Mouse (Mus musculus) inflammation-experienced regulatory T-cells, adult 6 months (primary cell): ENCODE measurements around the gene Actn4. TPM values are rescaled to one million over a fixed set of nuclear protein-coding genes. Genes with fewer than 3 reads are reported as not detected.

Source experiments
- polyA plus RNA-seq, 3 experiments: library from polyadenylated mRNA; unstranded; fragments of 100-300 nt; shearing (Covaris generic); gene quantifications; one replicate each; pipeline ENCODE4 v1.2.1; 2017

Actn4 gene
- polyA plus RNA-seq, 3 experiments from 2014 or later = 74.2 to 145 (median 93.4) TPM

Other genes with a start within 250 kb of the Actn4 start
- 1 to 10 TPM; 1.4 to 9.9 (median 6.4) TPM for gene Fbxo17, start 245.5 kb downstream of the Actn4 start, polyA plus RNA-seq
- gene Mrps12, start 220.5 kb downstream of the Actn4 start, polyA plus RNA-seq = 10 to 100 TPM; 55.8 to 67.1 (median 65.2) TPM
- gene Sars2, start 220.3 kb downstream of the Actn4 start, polyA plus RNA-seq = 10 to 100 TPM in 2 of 3 experiments, 1 to 10 TPM in 1; 9.1 to 13.2 (median 10.8) TPM
- not detected for gene Ccer2, start 206.2 kb downstream of the Actn4 start, polyA plus RNA-seq
- gene Sirt2, start 195.6 kb downstream of the Actn4 start, polyA plus RNA-seq = 100 to 1,000 TPM in 1 of 3 experiments, 10 to 100 TPM in 2; 65.3 to 134 (median 90.9) TPM
- 10 to 100 TPM; 46.0 to 72.8 (median 53.3) TPM for gene Nfkbib, start 194.8 kb downstream of the Actn4 start, polyA plus RNA-seq
- gene Rinl, start 173.4 kb downstream of the Actn4 start, polyA plus RNA-seq = 100 to 1,000 TPM; 216 to 294 (median 288) TPM
- 100 to 1,000 TPM; 171 to 386 (median 383) TPM for gene Hnrnpl, start 153.8 kb downstream of the Actn4 start, polyA plus RNA-seq
- gene Ech1, start 137.1 kb downstream of the Actn4 start, polyA plus RNA-seq = 100 to 1,000 TPM; 190 to 267 (median 222) TPM
- 10 to 100 TPM; 18.1 to 38.8 (median 20.9) TPM for gene Lgals4, start 128.5 kb downstream of the Actn4 start, polyA plus RNA-seq
- gene Lgals7, start 98.5 kb downstream of the Actn4 start, polyA plus RNA-seq = 1 to 10 TPM in 1 of 3 experiments, under 1 TPM in 1, not detected in 1; 0.46 to 5.6 TPM
- under 1 TPM in 1 of 3 experiments, not detected in 2; 0.15 TPM for gene Capn12, start 80.9 kb downstream of the Actn4 start, polyA plus RNA-seq
- gene Eif3k, start 19.5 kb upstream of the Actn4 start, polyA plus RNA-seq = 100 to 1,000 TPM; 441 to 670 (median 588) TPM
- 100 to 1,000 TPM in 2 of 3 experiments, 10 to 100 TPM in 1; 98.7 to 130 (median 111) TPM for gene Map4k1, start 19.7 kb upstream of the Actn4 start, polyA plus RNA-seq
- under 1 TPM in 2 of 3 experiments, not detected in 1; 0.05 to 0.16 TPM for gene Ryr1, start 162.8 kb upstream of the Actn4 start, polyA plus RNA-seq
- gene Rasgrp4, start 172.5 kb upstream of the Actn4 start, polyA plus RNA-seq = 1 to 10 TPM in 1 of 3 experiments, under 1 TPM in 2; 0.45 to 1.1 (median 0.95) TPM
- 10 to 100 TPM in 2 of 3 experiments, 1 to 10 TPM in 1; 6.5 to 11.3 (median 11.3) TPM for gene Fam98c, start 193.9 kb upstream of the Actn4 start, polyA plus RNA-seq
- not detected for gene Ggn, start 207.9 kb upstream of the Actn4 start, polyA plus RNA-seq
- gene Spred3, start 208.1 kb upstream of the Actn4 start, polyA plus RNA-seq = under 1 TPM; 0.18 to 0.46 (median 0.46) TPM
- 100 to 1,000 TPM; 174 to 249 (median 197) TPM for gene Psmd8, start 218.4 kb upstream of the Actn4 start, polyA plus RNA-seq